Mouse (Mus musculus) gastrocnemius, postnatal 36 days (tissue): ENCODE measurements around the gene Arhgap15. TPM values are rescaled to one million over a fixed set of nuclear protein-coding genes. Genes with fewer than 3 reads are reported as not detected.

ENCODE experiments used
- DNase-seq, 2 experiments: peaks; one replicate each; pipeline ENCODE4 v3.0.0; 2022
- intact Hi-C: fragments of 180-260 bp; cut with DNase I; formaldehyde crosslinking; loops from one replicate; pipeline ENCODE4 v1.15.1; 2025
- total RNA-seq, 2 experiments: library from RNA; stranded (reverse); gene quantifications; 2 replicates each; pipeline ENCODE4 v1.2.3; 2021

Gene Arhgap15
- total RNA-seq, 2 experiments from 2014 or later, result 0.79 to 0.81 TPM

DNA sequence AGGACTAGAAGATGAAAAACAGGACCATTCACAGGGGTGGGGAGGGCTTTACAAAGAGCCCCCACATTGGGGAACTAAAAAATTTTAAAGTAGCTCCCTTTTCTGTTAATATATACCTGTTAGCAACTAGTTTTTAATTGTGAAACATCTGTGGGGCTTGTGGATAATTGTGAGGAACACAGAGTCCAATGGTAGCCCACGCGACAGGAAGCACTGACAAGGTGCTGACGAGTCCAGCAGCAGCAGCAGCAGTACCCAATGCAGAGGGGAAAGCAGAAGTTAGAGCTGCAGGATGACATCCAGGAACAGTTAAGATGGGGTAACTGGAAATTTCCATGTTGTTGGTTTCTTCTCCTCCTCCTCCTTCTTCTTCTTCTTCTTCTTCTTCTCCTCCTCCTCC is 585.4 kb downstream of the Arhgap15 start:
- intact Hi-C loops, result no loop called here

GRCm38 (mm10) chr2:44334517-44334916 is 585.9 kb downstream of the Arhgap15 start:
- intact Hi-C loops, result no loop called here
- DNase-seq, result no peak

More for the DNA sequence above, 585.4 kb downstream of the Arhgap15 start:
- DNase-seq, result no peak

- intact Hi-C loops, result no loop called here
- DNase-seq, result no peak
These were observed 588.2 kb downstream of the Arhgap15 start for GRCm38 (mm10) chr2:44336720-44337354.

GRCm38 (mm10) chr2:44338467-44338866 is 589.8 kb downstream of the Arhgap15 start:
- DNase-seq, result no peak
- intact Hi-C loops, result no loop called here

- intact Hi-C loops, result no loop called here
- no peak for DNase-seq
These were observed 592.5 kb downstream of the Arhgap15 start for GRCm38 (mm10) chr2:44341091-44341571.

GRCm38 (mm10) chr2:44344861-44345260 is 596.2 kb downstream of the Arhgap15 start:
- DNase-seq, result no peak
- intact Hi-C loops, result no loop called here

GRCm38 (mm10) chr2:44345325-44345945 is 596.8 kb downstream of the Arhgap15 start:
- DNase-seq, result no peak
- intact Hi-C loops, result no loop called here

- intact Hi-C loops, result no loop called here
These were observed 597.6 kb downstream of the Arhgap15 start for GRCm38 (mm10) chr2:44346184-44346583.

DNA sequence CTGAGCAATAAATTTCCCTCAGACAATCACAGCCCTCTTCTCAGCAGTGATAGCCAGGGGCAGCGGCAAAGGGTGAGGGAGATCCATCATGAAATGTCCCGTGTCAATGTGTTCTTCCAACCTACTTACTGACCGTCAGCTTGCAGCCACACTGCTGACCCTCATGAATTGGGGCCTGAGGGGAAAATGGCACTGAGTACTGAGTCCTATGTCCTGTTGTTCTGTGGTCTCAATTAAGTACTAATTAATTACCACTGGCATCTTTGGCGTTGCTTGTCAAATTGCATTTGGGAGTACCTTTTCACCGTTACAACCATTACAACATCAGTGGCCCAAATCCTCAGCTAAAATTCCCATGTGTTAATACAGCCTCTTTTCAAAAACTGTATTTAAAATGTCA is 599.2 kb downstream of the Arhgap15 start:
- intact Hi-C loops, result no loop called here
- no peak for DNase-seq

More at GRCm38 (mm10) chr2:44346184-44346583, 597.6 kb downstream of the Arhgap15 start:
- DNase-seq, result no peak

- intact Hi-C loops, result no loop called here
These were observed 600.5 kb downstream of the Arhgap15 start for GRCm38 (mm10) chr2:44349101-44349500.

DNA sequence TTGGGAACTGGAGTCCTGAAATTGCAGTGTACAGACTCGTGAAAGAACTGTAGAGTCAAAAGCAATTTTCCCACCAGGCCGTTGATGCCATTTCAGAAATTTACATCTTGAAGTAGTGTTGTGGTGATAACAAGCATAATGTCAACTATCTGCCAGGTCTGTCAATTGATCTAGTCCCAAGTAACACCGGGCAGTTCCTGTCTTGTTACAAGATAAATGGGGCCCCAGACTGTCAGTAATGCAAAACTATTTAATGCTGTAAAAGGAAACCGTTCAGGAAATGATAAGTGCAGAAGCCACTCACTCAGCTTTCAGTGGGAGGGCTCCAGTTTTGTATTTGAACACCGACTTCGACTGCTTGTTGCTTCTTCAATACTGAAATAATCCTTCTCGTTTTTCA is 604.3 kb downstream of the Arhgap15 start:
- intact Hi-C loops, result no loop called here

More at GRCm38 (mm10) chr2:44349101-44349500, 600.5 kb downstream of the Arhgap15 start:
- DNase-seq, result no peak

GRCm38 (mm10) chr2:44353594-44353993 is 605.0 kb downstream of the Arhgap15 start:
- intact Hi-C loops, result no loop called here
- no peak for DNase-seq

More for the DNA sequence above, 604.3 kb downstream of the Arhgap15 start:
- no peak for DNase-seq

DNA sequence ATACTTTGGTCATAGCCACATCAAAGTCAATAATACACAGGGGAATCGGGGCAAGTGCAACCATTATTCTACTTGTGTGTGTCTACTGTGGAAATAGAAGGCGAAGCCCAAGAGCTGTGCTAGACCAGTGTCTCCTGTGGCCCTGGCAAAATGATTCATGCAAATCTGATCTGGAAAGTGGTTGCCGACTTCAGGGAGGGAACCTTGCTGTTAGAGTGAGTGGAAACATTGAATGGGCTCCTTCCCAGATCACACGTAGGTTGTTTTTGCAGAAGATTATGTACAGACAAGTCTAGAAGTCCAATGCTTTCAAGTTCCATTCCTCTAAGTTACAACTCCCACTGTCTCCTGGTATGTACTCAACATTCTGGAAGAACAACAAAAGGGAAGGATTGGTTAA is 606.2 kb downstream of the Arhgap15 start:
- intact Hi-C loops, result no loop called here
- no peak for DNase-seq

GRCm38 (mm10) chr2:44355316-44355715 is 606.7 kb downstream of the Arhgap15 start:
- intact Hi-C loops, result no loop called here

DNA sequence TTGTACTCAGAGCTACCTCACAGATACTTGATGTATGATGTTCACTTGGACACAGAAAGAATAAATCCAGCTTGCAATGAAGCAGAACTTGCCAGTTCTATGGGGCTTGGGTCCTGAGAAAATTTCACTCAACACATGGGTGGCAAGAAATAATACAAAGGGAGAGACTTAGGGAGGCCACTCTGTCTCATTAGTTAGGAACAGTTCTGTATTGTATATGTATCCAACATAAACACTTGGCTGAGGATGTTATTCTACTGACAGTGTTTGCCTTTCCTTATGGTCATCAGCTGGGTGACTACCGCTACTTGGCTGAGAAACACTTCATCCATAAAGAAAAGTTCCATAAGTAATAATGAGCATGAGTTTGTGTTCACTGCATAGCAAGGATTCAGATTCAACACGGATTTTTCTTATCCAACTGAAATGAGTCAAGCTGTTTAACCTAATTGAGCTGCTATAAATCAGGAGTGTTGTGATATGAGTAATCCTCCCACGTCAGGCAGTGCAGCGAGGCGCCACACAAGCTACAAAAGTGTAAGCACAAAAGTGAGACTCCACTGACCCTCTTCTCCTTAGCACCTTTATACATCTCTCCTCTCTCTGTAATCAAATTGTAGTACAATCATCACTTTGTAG is 607.7 kb downstream of the Arhgap15 start:
- no peak for DNase-seq
- intact Hi-C loops, result no loop called here

More at GRCm38 (mm10) chr2:44355316-44355715, 606.7 kb downstream of the Arhgap15 start:
- no peak for DNase-seq

- intact Hi-C loops, result no loop called here
- DNase-seq, result no peak
These were observed 608.2 kb downstream of the Arhgap15 start for GRCm38 (mm10) chr2:44356887-44357251.

- no peak for DNase-seq
- intact Hi-C loops, result no loop called here
These were observed 631.6 kb downstream of the Arhgap15 start for GRCm38 (mm10) chr2:44380225-44380624.

GRCm38 (mm10) chr2:44384541-44384940 is 635.9 kb downstream of the Arhgap15 start:
- intact Hi-C loops, result no loop called here
- DNase-seq, result no peak

- intact Hi-C loops, result no loop called here
- no peak for DNase-seq
These were observed 640.9 kb downstream of the Arhgap15 start for GRCm38 (mm10) chr2:44389556-44389955.

- no peak for DNase-seq
- intact Hi-C loops, result no loop called here
These were observed 645.2 kb downstream of the Arhgap15 start for GRCm38 (mm10) chr2:44393789-44394188.

DNA sequence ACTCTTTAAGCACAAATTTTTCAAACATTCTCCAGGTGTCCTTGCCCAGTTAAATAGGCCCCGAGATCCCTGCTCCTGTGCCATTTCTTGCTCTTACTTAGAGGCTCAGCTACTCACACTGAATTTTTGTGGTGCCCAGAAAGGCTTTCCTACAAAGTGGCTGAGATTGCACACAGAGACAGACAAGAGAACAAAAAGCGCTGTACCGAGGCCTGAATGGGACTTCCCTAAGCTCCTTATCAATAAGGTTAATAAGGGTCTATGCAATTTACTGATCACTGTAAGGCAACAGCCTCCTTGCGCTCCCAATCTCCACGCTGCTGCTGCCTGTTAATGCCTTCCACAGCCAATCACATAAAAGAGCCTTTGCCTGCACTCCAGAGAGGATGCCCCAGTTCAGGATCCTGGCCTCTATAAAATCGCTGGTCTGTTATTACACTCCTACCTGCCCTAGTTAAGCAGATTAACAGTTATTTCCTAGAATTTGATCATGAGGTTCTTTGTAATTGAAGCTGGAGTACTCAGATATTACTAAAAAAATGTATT is 646.4 kb downstream of the Arhgap15 start:
- no peak for DNase-seq
- intact Hi-C loops, result no loop called here
